Mouse (Mus musculus) liver, embryonic 11.5 days (tissue): ENCODE data around the gene Unc93b1. TPM values are rescaled to one million over a fixed set of nuclear protein-coding genes. Genes with fewer than 3 reads are reported as not detected.

Experiments
- polyA plus RNA-seq: library from polyadenylated mRNA; unstranded; fragments of >200 nt; fragmentation: Nextera tagmentation; extraction: Ambion mirVana; gene quantifications from 2 replicates; pipeline ENCODE4 v1.2.1, GENCODE M21; 2014

The Unc93b1 gene
- polyA plus RNA-seq, 1 experiment from 2014 or later = 14.2 TPM

Other genes starting within 250 kb of the Unc93b1 start
- 5.4 and 6.3 TPM in 2 replicates for gene Lrp5, start 248.6 kb upstream of the Unc93b1 start, polyA plus RNA-seq
- 27.9 and 31.3 TPM in 2 replicates for gene 1810055G02Rik, start 226.9 kb upstream of the Unc93b1 start, polyA plus RNA-seq
- 17.8 and 17.9 TPM in 2 replicates for gene Kmt5b, start 167.8 kb upstream of the Unc93b1 start, polyA plus RNA-seq
- gene Chka, start 83.4 kb upstream of the Unc93b1 start, polyA plus RNA-seq = 35.4 and 37.5 TPM in 2 replicates
- gene Tcirg1, start 28.1 kb upstream of the Unc93b1 start, polyA plus RNA-seq = 39.8 and 42.8 TPM in 2 replicates
- 278 and 287 TPM in 2 replicates for gene Ndufs8, start 22.4 kb upstream of the Unc93b1 start, polyA plus RNA-seq
- 1.7 TPM in 2 replicates for gene Aldh3b1, start 5.4 kb upstream of the Unc93b1 start, polyA plus RNA-seq
- not detected in 2 replicates for gene Aldh3b3, start 23.5 kb downstream of the Unc93b1 start, polyA plus RNA-seq
- gene Aldh3b2, start 37.1 kb downstream of the Unc93b1 start, polyA plus RNA-seq = 0.48 and 0.70 TPM in 2 replicates
- gene Acy3, start 51.4 kb downstream of the Unc93b1 start, polyA plus RNA-seq = 12.0 and 14.5 TPM in 2 replicates
- 1.8 TPM in 2 replicates for gene Tbx10, start 57.6 kb downstream of the Unc93b1 start, polyA plus RNA-seq
- 30.8 and 32.3 TPM in 2 replicates for gene Nudt8, start 65.4 kb downstream of the Unc93b1 start, polyA plus RNA-seq
- gene Gm49405, start 65.4 kb downstream of the Unc93b1 start, polyA plus RNA-seq = 1.6 and 2.4 TPM in 2 replicates
- gene Doc2g, start 68.1 kb downstream of the Unc93b1 start, polyA plus RNA-seq = 2.8 and 4.1 TPM in 2 replicates
- 232 and 234 TPM in 2 replicates for gene Ndufv1, start 77.6 kb downstream of the Unc93b1 start, polyA plus RNA-seq
- gene Gstp1, start 102.8 kb downstream of the Unc93b1 start, polyA plus RNA-seq = 733 and 765 TPM in 2 replicates
- gene Gstp2, start 110.8 kb downstream of the Unc93b1 start, polyA plus RNA-seq = 5.5 and 6.1 TPM in 2 replicates
- gene Gstp3, start 124.4 kb downstream of the Unc93b1 start, polyA plus RNA-seq = 14.6 and 16.7 TPM in 2 replicates
- gene Cabp2, start 146.4 kb downstream of the Unc93b1 start, polyA plus RNA-seq = 0.51 and 0.52 TPM in 2 replicates
- gene Cdk2ap2, start 162.0 kb downstream of the Unc93b1 start, polyA plus RNA-seq = 121 and 135 TPM in 2 replicates
- 7.2 and 8.0 TPM in 2 replicates for gene Pitpnm1, start 164.8 kb downstream of the Unc93b1 start, polyA plus RNA-seq
- 56.2 and 61.8 TPM in 2 replicates for gene Aip, start 190.7 kb downstream of the Unc93b1 start, polyA plus RNA-seq
- not detected in 2 replicates for gene Gpr152, start 204.6 kb downstream of the Unc93b1 start, polyA plus RNA-seq
- gene Cabp4, start 208.8 kb downstream of the Unc93b1 start, polyA plus RNA-seq = 0.21 TPM in 1 of 2 replicates, not detected in the other
- 126 and 132 TPM in 2 replicates for gene Coro1b, start 213.4 kb downstream of the Unc93b1 start, polyA plus RNA-seq
- 38.7 and 41.1 TPM in 2 replicates for gene Ptprcap, start 218.4 kb downstream of the Unc93b1 start, polyA plus RNA-seq
- gene Rps6kb2, start 228.2 kb downstream of the Unc93b1 start, polyA plus RNA-seq = 41.0 and 53.5 TPM in 2 replicates
- gene Carns1, start 240.3 kb downstream of the Unc93b1 start, polyA plus RNA-seq = 0.89 and 1.2 TPM in 2 replicates